Mouse (Mus musculus) left cerebral cortex, adult 18-20 months (tissue): ENCODE measurements around the gene Dock9. TPM values are rescaled to one million over a fixed set of nuclear protein-coding genes. Genes with fewer than 3 reads are reported as not detected.
"Not testable (repeated sequence)": the region's sequence is repeated elsewhere in the genome, so short reads cannot be mapped to it uniquely, and the experiment has no call there.

Experiments used
- DNase-seq, 2 experiments: peaks; one replicate each; pipeline ENCODE4 v3.0.0; 2021 to 2022; ENCODE audit warnings: low spot score in 2 of 2, mixed read lengths in 1 of 2
- total RNA-seq, 2 experiments: library from RNA; stranded (reverse); gene quantifications; 2 replicates each; pipeline ENCODE4 v1.2.3; 2021

Gene Dock9
- total RNA-seq, 2 experiments from 2014 or later: 72.2 to 76.3 TPM

- DNase-seq: peak; percentile 39 to 58
Observed at GRCm38 (mm10) chr14:121738431-121739403, 58.9 kb downstream of the Dock9 start.

- peak; percentile 50 to 68 for DNase-seq
Observed at GRCm38 (mm10) chr14:121737277-121737676, 60.4 kb downstream of the Dock9 start.

DNA sequence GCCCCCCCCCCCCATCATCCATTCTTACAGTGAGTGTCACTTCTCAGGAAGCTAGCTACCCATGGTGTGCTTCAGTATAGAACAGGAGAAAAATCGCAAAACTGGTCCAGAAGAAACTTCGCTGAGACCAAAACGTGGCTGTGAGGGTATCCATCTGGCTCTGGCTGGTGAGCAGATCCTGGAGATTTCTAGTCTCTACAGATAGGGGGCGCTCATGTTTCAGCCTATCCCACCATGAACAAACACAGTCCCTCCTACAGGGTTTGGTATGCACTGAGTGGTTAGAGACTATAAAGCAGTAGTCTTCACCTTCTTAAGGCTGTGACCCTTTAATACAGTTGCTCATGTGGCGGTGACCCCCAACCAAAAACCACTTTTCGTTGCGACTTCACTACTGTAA is 62.0 kb downstream of the Dock9 start:
- no peak for DNase-seq

GRCm38 (mm10) chr14:121734217-121734616 is 63.4 kb downstream of the Dock9 start:
- DNase-seq: no peak

DNA sequence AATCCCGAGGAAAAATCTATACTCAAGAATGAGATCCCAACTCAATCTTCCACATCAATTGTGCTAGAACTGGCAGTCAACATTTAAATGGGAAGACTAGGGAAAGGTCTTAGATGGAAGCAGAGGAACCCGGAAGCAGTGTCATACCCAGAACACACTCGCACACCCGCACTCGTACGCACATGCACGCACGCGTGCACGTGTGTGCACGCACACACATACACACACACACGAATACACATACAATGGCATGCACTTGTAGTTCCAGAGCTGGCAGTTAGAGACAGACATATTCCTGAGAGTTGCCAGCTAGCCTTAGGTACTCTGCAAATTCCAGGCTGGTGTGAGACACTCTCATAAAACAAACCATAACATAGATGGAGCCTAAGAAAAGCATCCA is 63.9 kb downstream of the Dock9 start:
- DNase-seq: no peak

DNA sequence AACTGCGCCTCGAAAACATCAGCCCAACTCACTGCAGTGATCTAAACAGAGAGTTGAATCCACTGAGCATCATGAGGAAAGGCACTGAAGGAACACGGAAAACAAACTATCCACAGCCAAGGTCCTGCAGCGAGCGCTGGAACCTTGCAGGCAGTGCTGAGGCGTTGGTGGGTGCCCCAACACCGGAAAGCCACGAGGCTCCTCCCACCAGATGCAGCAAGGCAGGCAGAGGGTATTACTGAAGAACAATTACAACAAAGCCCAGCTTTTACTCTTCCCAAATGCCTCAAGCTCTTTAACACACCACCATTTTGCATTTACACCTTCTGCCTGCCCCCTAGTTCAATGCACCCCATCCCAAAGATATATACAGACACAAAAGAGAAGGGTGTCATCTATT is 65.4 kb downstream of the Dock9 start:
- DNase-seq: no peak

GRCm38 (mm10) chr14:121731688-121732168 is 65.9 kb downstream of the Dock9 start:
- no peak for DNase-seq

DNA sequence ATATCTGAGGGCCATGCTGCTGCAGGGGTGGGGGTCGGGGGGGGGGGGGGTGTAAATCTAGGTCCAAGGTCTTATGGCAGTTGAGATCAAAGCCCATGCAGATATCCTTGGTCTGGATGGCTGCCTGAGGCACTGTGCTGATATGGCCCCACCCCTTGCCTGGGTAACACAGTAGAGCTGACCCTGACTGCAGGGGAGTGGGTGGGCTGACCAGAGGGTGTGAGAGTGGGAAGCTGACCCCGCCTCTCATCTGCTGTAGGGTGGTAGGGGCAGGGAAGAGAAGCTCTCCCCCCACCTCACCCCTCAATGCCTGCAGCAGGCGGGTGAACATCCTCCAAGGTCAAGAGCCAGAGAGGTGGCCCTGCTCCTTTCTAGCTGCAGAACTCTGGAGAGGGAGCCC is 66.7 kb downstream of the Dock9 start:
- no peak for DNase-seq

GRCm38 (mm10) chr14:121727996-121728395 is 69.6 kb downstream of the Dock9 start:
- DNase-seq: no peak

- no peak for DNase-seq
Observed at GRCm38 (mm10) chr14:121724501-121724900, 73.1 kb downstream of the Dock9 start.

DNA sequence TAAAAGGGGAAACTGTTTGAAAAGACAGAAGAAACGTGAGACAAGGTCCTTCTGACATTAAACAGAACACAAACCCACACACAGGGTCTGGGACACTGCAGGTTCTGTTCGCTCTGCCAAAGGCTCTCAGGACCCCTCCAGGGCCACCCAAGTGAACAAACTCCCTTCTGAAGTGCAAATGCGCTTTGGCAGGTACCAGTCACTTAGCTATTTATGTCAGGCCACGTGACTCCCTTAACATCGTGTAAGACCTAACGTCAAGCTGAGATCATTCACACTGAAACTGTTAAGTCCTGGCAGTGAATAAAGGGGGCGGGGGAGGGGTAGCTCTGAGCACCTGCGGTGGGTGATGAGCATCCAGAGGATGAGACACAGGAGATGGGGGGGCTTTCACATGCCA is 74.9 kb downstream of the Dock9 start:
- DNase-seq: no peak

- DNase-seq: no peak
Observed at GRCm38 (mm10) chr14:121721431-121721830, 76.2 kb downstream of the Dock9 start.

DNA sequence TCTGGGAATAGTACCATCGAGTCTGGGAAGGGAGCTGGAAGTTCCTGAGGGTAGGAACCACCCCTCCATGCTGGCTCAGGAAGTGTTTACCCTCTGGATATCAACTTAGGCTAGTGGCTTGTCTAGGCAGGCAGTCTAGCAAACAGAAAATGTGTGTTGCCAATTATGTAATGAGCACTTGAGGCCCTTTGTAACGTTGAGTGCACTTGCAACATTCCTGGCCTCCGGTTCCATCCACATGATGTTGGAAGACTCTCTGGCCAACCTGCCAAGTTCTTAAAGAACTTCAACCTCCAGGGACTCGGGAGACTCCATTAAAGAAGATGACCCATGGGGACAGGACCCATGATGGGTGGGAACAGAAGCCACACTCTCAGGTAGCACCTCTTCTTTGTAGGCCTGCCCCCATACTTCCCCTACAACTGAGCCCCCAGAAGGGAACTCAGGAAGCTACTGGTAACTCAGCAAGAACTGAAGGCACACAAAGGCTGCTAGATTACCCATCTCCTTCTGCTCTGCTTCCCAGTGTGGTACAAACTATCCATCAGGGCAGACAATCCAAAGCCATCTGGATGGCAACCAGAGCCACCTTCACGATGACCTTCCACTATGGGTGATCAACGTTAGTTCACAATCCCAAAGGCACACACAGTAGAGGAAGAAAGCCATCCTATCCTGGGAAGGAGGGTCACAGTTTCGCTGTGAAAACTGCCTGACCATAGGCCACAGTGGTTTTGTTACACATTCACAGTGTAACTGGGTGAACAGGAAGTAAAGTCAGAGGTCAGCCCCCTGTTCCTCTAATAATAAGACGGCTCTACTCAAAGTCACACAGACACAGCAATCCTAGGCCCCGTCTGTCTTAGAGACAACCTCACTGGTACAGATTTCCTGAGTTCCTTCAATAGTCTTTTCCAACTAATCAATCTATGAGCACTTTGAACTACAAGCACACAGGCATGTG is 77.7 kb downstream of the Dock9 start:
- DNase-seq: no peak

DNA sequence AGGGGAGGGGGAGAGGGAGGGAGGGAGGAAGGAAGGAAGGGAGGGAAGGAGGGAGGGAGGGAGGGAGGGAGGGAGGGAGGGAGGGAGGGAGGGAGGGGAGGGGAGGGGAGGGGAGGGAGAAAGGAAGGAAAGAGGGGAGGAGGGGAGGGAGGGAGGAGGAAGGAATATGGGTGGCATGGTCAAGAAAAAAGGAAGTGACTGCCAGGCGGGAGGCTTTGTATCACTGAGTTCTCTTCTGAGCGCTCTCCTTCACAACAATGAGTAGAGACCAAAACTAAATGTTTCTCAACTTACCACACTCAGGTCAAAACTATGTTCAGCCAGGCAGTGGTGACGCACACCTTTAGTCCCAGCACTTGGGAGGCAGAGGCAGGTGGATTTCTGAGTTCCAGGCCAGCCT is 82.8 kb downstream of the Dock9 start:
- DNase-seq: not testable (repeated sequence)

DNA sequence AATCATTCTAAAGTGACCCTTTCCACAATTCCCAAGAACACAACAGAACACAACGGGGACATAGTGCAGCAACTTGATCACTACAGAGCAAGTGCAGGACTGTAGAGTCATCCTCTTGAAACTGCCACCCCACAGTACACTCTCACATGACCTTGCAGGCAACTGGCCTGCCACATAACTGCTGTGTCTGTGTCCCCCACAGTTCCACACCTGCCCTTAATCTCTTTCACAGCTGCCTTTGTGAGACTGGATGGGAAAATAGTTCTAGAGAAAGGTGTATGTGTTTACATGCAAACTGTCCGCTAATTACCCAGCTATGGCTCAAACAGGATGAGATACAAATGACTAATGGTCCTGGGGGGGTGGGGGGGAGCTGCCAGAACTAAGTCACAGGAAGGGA is 83.4 kb downstream of the Dock9 start:
- no peak for DNase-seq

DNA sequence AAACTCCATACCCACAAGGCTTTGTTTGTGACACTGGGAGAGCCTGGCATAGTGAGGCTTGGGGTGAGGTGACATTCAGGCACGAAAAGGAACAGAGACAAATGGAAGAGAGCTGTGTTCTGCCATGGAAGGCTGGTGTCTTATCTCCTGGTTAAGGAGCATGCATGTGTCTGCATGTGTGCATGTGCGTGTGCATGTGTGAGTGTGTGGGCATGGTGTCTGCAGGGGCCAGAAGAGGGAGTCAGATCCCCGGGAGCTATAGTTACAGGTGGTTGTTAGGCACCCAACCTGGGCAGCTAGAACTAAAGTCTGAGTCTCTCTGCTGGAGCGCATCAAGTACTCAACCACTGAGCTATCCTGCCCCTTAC is 83.8 kb downstream of the Dock9 start:
- no peak for DNase-seq

- DNase-seq: no peak
Observed at GRCm38 (mm10) chr14:121713166-121713829, 84.3 kb downstream of the Dock9 start.

GRCm38 (mm10) chr14:121711089-121711826 is 86.4 kb downstream of the Dock9 start:
- no peak for DNase-seq

- no peak for DNase-seq
Observed at GRCm38 (mm10) chr14:121710130-121710529, 87.5 kb downstream of the Dock9 start.

- no peak for DNase-seq
Observed at GRCm38 (mm10) chr14:121708244-121708643, 89.4 kb downstream of the Dock9 start.
